Mouse (Mus musculus) heart, postnatal 0 days (tissue): ENCODE results near the gene Bace2. TPM values are rescaled to one million over a fixed set of nuclear protein-coding genes. Genes with fewer than 3 reads are reported as not detected.

Experiments used
- ATAC-seq: fragments of 200-750 bp; cut with Nextera tagmentation; 2 replicates; pipeline ENCODE4 v1.8.0; 2017; ENCODE audit warnings: low read depth, moderate number of reproducible peaks, moderate library complexity; ENCODE audit not compliant: insufficient read depth
- DNase-seq: peaks from one replicate; pipeline ENCODE4 v3.0.0-alpha.2; 2016; ENCODE audit warnings: low spot score
- H3K27ac ChIP-seq: fragments of 300-500 bp; sonication (generic); 2 replicates; pipeline ENCODE4 v1.5.1; 2014; ENCODE audit warnings: low read depth, mild to moderate bottlenecking
- H3K27me3 ChIP-seq: fragments of 300-500 bp; sonication (generic); 2 replicates; pipeline ENCODE4 v1.6.1; 2014; ENCODE audit warnings: low read length, mixed read lengths; ENCODE audit not compliant: control insufficient read depth, insufficient read depth
- H3K36me3 ChIP-seq: fragments of 300-500 bp; sonication (generic); replicated peaks from 2 replicates; pipeline ENCODE4 v1.6.1; 2014; ENCODE audit warnings: low read length, mixed read lengths; ENCODE audit not compliant: control insufficient read depth, insufficient read depth
- H3K4me1 ChIP-seq: fragments of 300-500 bp; sonication (generic); 2 replicates; pipeline ENCODE4 v1.6.1; 2014; ENCODE audit warnings: antibody characterized with exemption; ENCODE audit not compliant: control insufficient read depth, insufficient read depth
- H3K4me2 ChIP-seq: fragments of 300-500 bp; sonication (generic); 2 replicates; pipeline ENCODE4 v1.6.1; 2014; ENCODE audit warnings: low read depth, mild to moderate bottlenecking, low read length, moderate library complexity
- H3K4me3 ChIP-seq: fragments of 300-500 bp; sonication (generic); 2 replicates; pipeline ENCODE4 v1.5.1; 2014; ENCODE audit warnings: low read depth, low read length
- H3K9ac ChIP-seq: fragments of 300-500 bp; sonication (generic); replicated peaks from 2 replicates; pipeline ENCODE4 v1.6.1; 2014; ENCODE audit warnings: low read depth, low read length, mixed read lengths
- H3K9me3 ChIP-seq: fragments of 300-500 bp; sonication (generic); replicated peaks from 2 replicates; pipeline ENCODE4 v1.6.1; 2016; ENCODE audit warnings: low read length; ENCODE audit not compliant: control insufficient read depth
- CTCF ChIP-seq: IDR thresholded peaks from 2 replicates; pipeline ENCODE4 v1.5.1; 2016; ENCODE audit warnings: antibody characterized with exemption, control low read depth, low read depth
- EP300 ChIP-seq: IDR thresholded peaks from 2 replicates; pipeline ENCODE4 v1.6.1; 2016; ENCODE audit warnings: antibody characterized with exemption, low read depth
- WGBS: fragments of 180-500 bp; shearing (Covaris S2); extraction: QIAGEN DNeasy Blood & Tissue Kit; methylation state at CpG from one replicate; pipeline ENCODE4 v1.1.7; 2014; 5-methylcytosine and 5-hydroxymethylcytosine counted together
- polyA plus RNA-seq: library from polyadenylated mRNA; unstranded; fragments of >200 nt; fragmentation: Nextera tagmentation; extraction: Ambion mirVana; gene quantifications from 2 replicates; pipeline ENCODE4 v1.2.1, GENCODE M21; 2015
- total RNA-seq: library from RNA; depleted of rRNA; stranded (reverse); fragments of >200 nt; gene quantifications from 2 replicates; pipeline ENCODE4 v1.2.3, GENCODE M21; 2014; ENCODE audit warnings: low replicate concordance

Gene Bace2
- total and polyA plus RNA-seq, 2 experiments from 2014 or later: 15.3 to 45.7 TPM

DNA sequence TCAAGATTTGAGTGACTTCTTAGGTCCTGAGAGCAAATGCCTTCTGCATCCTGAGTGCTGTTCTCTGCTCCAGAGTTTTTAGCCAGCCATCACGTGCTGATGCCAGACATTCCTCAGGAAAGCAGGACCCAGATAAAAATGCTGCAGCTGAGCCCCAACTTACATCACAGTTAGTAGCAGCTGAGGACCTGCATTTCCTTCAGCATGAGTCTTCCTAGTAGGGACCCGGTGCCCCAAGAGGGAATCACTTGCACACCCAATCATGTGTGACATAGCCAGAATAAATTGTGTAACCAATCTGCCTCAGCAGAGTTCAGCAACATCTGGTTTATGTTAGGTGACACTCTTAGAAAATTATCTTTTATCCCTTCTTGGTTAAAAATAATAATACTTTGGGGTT, 34.7 kb downstream of the Bace2 start:
- no peaks in the 10 kb centered on the region for H3K36me3 ChIP-seq
- ATAC-seq (peak; percentile 39), DNase-seq (peak; percentile 33)
- no peak overlapping the region for H3K9ac ChIP-seq
- H3K4me1 ChIP-seq: peaks cover 10% of the 10 kb centered on the region; the same call in 1 of the 2 replicates
- WGBS: 4% methylated on average over 2 of the region's 2 CpGs
- no peaks in the 10 kb centered on the region for H3K27me3 ChIP-seq
- TF ChIP-seq CTCF (no peak), EP300 (no peak)
- no peaks in the 10 kb centered on the region for H3K9me3 ChIP-seq
- no peak overlapping the region for H3K4me3 ChIP-seq
- no peak overlapping the region for H3K27ac ChIP-seq
- H3K4me2 ChIP-seq: no peak overlapping the region

DNA sequence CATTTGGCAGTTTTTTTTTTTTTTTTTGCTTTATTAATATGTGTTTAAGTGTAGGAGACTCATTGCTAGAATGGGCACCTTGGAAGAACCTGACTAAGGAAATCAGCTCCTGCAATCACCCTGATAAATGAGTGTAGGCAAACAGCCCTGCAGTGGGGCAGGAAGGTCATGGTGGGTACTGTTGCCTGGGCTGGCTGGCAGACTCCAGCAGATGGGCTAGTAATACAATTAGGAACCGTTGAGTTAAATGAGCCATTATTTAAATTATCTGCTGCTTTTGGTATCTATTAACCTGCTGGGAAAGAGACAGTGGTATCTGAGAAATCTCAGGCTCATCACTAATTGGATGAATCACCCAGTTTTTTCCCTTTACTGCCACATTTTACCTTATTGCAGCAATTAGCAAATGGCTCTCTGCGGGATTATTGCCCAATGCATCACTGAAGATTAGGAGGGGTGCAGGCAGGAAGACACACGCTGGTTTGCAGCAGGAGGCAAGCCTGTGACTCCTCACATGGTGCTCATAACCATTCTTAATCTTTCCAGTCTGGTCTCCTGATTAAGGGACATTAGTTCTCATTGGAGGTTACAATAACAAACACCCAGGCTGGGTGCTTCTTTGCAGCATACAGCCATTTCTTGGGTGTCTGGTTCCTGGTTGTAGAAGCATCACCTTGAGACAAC, 35.3 kb downstream of the Bace2 start:
- H3K9ac ChIP-seq: no peak overlapping the region
- no peak overlapping the region for H3K27ac ChIP-seq
- TF ChIP-seq CTCF: no peak
- TF ChIP-seq EP300: no peak
- H3K4me1 ChIP-seq: peaks cover 10% of the 10 kb centered on the region; the same call in 1 of the 2 replicates
- H3K4me2 ChIP-seq: no peak overlapping the region
- DNase-seq (no peak), ATAC-seq (no peak)
- no peak overlapping the region for H3K4me3 ChIP-seq
- H3K9me3 ChIP-seq: no peaks in the 10 kb centered on the region
- H3K27me3 ChIP-seq: no peaks in the 10 kb centered on the region
- H3K36me3 ChIP-seq: no peaks in the 10 kb centered on the region
- WGBS: 46% methylated on average over 3 of the region's 3 CpGs

GRCm38 (mm10) chr16:97396436-97396835, 39.9 kb downstream of the Bace2 start:
- WGBS: 88% methylated on average over 4 of the region's 4 CpGs
- Histone ChIP-seq H3K4me1 (no peaks in the 10 kb centered on the region; the same call in 1 of the 2 replicates), H3K27me3 (no peaks in the 10 kb centered on the region), H3K27ac (no peak overlapping the region), H3K9ac (no peak overlapping the region), H3K4me2 (no peak overlapping the region), H3K4me3 (no peak overlapping the region), H3K9me3 (no peaks in the 10 kb centered on the region), H3K36me3 (no peaks in the 10 kb centered on the region)
- DNase-seq (no peak), ATAC-seq (no peak)
- TF ChIP-seq EP300: no peak
- no peak for TF ChIP-seq CTCF

DNA sequence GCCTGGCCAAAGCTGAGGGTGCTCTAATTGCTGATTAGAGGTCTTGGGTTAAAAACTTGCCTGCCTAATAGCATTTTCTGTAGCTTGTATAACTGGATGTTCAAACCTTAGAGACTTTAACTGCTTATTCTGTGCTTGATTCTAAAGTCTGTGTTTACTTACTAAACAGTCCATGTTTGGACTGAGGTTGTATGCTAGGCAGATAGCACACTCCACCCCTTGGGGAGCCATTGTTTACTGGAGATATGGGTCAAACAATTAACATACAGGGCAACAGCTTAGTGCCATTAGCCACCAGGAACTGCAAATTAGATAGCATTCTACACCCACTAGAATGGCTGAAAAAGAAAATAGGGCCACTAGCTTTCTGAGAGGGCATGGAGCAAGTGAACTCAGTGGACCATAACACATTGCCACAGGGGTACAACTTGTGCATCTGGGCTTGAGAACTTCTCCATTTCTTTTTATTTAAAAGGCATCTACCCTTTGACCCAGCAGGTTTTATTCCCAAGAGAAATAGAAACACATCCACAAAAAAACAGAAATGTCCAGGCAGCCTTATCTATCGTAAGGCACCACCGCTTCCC, 41.5 kb downstream of the Bace2 start:
- 55% methylated on average over 2 of the region's 2 CpGs for WGBS
- Histone ChIP-seq H3K9me3 (no peaks in the 10 kb centered on the region), H3K27me3 (no peaks in the 10 kb centered on the region), H3K4me2 (no peak overlapping the region), H3K36me3 (no peaks in the 10 kb centered on the region; the same call in 1 of the 2 replicates), H3K27ac (no peak overlapping the region), H3K4me3 (no peak overlapping the region), H3K9ac (no peak overlapping the region), H3K4me1 (no peaks in the 10 kb centered on the region)
- ATAC-seq (no peak), DNase-seq (no peak)
- TF ChIP-seq EP300: no peak
- TF ChIP-seq CTCF: no peak

GRCm38 (mm10) chr16:97399991-97400390, 43.4 kb downstream of the Bace2 start:
- H3K9ac ChIP-seq: no peak overlapping the region
- H3K4me1 ChIP-seq: no peaks in the 10 kb centered on the region
- H3K27ac ChIP-seq: no peak overlapping the region
- H3K36me3 ChIP-seq: no peaks in the 10 kb centered on the region; the same call in 1 of the 2 replicates
- H3K27me3 ChIP-seq: no peaks in the 10 kb centered on the region
- no peak for ATAC-seq
- no peak for DNase-seq
- no peak overlapping the region for H3K4me3 ChIP-seq
- WGBS: 86% methylated on average over 4 of the region's 4 CpGs
- TF ChIP-seq CTCF (no peak), EP300 (no peak)
- no peak overlapping the region for H3K4me2 ChIP-seq
- no peaks in the 10 kb centered on the region for H3K9me3 ChIP-seq
